Mouse (Mus musculus) spleen, adult 2 months (tissue): ENCODE measurements at regions not wholly inside any gene's neighbourhood (a gene's known extent, or its start where the extent isn't known, plus 50 kb on each side); places are given as distances from the start of the nearest gene placed in this dataset.

ENCODE experiments used
- DNase-seq, 2 experiments: peaks; one replicate each; pipeline versions ENCODE4 v3.0.0 to v3.0.0-alpha.2; 2012 to 2021; ENCODE audit warnings: low spot score in 2 of 2, low read depth in 1 of 2
- H3K27ac ChIP-seq: fragments of 200-500 bp; 2 replicates; pipeline ENCODE4 v1.5.1; 2012; ENCODE audit warnings: low read length, inconsistent platforms; ENCODE audit not compliant: insufficient read depth
- H3K27me3 ChIP-seq: fragments of 200-500 bp; 2 replicates; pipeline ENCODE4 v1.6.1; 2012; ENCODE audit warnings: mild to moderate bottlenecking, moderate library complexity, low read length, inconsistent platforms; ENCODE audit not compliant: control insufficient read depth, insufficient read depth
- H3K36me3 ChIP-seq: fragments of 200-500 bp; 2 replicates; pipeline ENCODE4 v1.6.1; 2012; ENCODE audit warnings: mild to moderate bottlenecking, low read length, inconsistent platforms; ENCODE audit not compliant: control insufficient read depth, insufficient read depth
- H3K4me1 ChIP-seq: fragments of 200-500 bp; 2 replicates; pipeline ENCODE4 v1.6.1; 2011; ENCODE audit warnings: inconsistent platforms; ENCODE audit not compliant: control insufficient read depth, insufficient read depth, insufficient read length
- H3K4me3 ChIP-seq: fragments of 200-500 bp; 2 replicates; pipeline ENCODE4 v1.5.1; 2011; ENCODE audit warnings: mild to moderate bottlenecking, inconsistent platforms; ENCODE audit not compliant: insufficient read depth, insufficient read length; ENCODE audit errors: extremely low read depth
- CTCF ChIP-seq: fragments of 200-500 bp; IDR thresholded peaks from 2 replicates; pipeline ENCODE4 v1.5.1; 2011; ENCODE audit warnings: mild to moderate bottlenecking, inconsistent platforms; ENCODE audit not compliant: insufficient read depth, insufficient read length, insufficient replicate concordance; ENCODE audit errors: extremely low read depth
- POLR2A ChIP-seq: fragments of 200-500 bp; IDR thresholded peaks from 2 replicates; pipeline ENCODE4 v1.6.1; 2011; ENCODE audit warnings: low read depth, low read length, inconsistent platforms
- WGBS: fragments of 180-500 bp; shearing (Covaris S2); methylation state at CpG from one replicate; pipeline ENCODE4 v1.1.7; 2018; 5-methylcytosine and 5-hydroxymethylcytosine counted together

GRCm38 (mm10) chr15:65478940-65479339, 464.2 kb upstream of the Gm21961 start:
- TF ChIP-seq POLR2A (no peak), CTCF (no peak)
- no peaks in the 10 kb centered on the region for H3K36me3 ChIP-seq
- WGBS, result 79% methylated on average over 3 of the region's 3 CpGs
- DNase-seq, result no peak
- no peaks in the 10 kb centered on the region for H3K4me1 ChIP-seq
- no peak overlapping the region for H3K27ac ChIP-seq
- H3K4me3 ChIP-seq, result no peak overlapping the region
- no peaks in the 10 kb centered on the region; the same call in 1 of the 2 replicates for H3K27me3 ChIP-seq

GRCm38 (mm10) chr15:65455203-65455816, 440.6 kb upstream of the Gm21961 start:
- Histone ChIP-seq H3K27me3 (no peaks in the 10 kb centered on the region), H3K27ac (no peak overlapping the region), H3K4me3 (no peak overlapping the region), H3K36me3 (no peaks in the 10 kb centered on the region), H3K4me1 (no peaks in the 10 kb centered on the region)
- TF ChIP-seq CTCF, result no peak
- TF ChIP-seq POLR2A, result no peak
- WGBS, result 44% methylated on average over 2 of the region's 2 CpGs
- no peak for DNase-seq

GRCm38 (mm10) chr15:65452258-65453028, 437.7 kb upstream of the Gm21961 start:
- Histone ChIP-seq H3K4me1 (no peaks in the 10 kb centered on the region), H3K27me3 (no peaks in the 10 kb centered on the region), H3K36me3 (no peaks in the 10 kb centered on the region), H3K4me3 (no peak overlapping the region), H3K27ac (no peak overlapping the region)
- WGBS, result 73% methylated on average over 4 of the region's 4 CpGs
- DNase-seq, result no peak
- TF ChIP-seq CTCF, result no peak
- no peak for TF ChIP-seq POLR2A

- TF ChIP-seq CTCF, result no peak
- no peak for TF ChIP-seq POLR2A
- H3K4me1 ChIP-seq, result no peaks in the 10 kb centered on the region
- no peaks in the 10 kb centered on the region for H3K27me3 ChIP-seq
- no peak overlapping the region for H3K27ac ChIP-seq
- WGBS, result 83% methylated on average over 3 of the region's 3 CpGs
- no peaks in the 10 kb centered on the region for H3K36me3 ChIP-seq
- H3K4me3 ChIP-seq, result no peak overlapping the region
- DNase-seq, result no peak
These were observed 405.0 kb upstream of the Gm21961 start for GRCm38 (mm10) chr15:65419736-65420135.
